Mouse (Mus musculus): ENCODE results near the gene Ampd3. TPM values are rescaled to one million over a fixed set of nuclear protein-coding genes. Genes with fewer than 3 reads are reported as not detected.

The Ampd3 gene
- polyA plus RNA-seq (2015; fragmentation: Nextera tagmentation; extraction: Ambion mirVana), result 5.6 and 6.2 TPM in 2 replicates

GRCm38 (mm10) chr7:110768001-110768400 is at the start of gene Ampd3:
Gene Ampd3, plus strand, starts transcription at chr7:110768206.
- DNase-seq (ENCODE audit: low spot score), result no peak

- DNase-seq (ENCODE audit: low spot score), result no peak
These were observed 49.5 kb upstream of the Ampd3 start for GRCm38 (mm10) chr7:110718505-110718904.

- no peak for DNase-seq (ENCODE audit: low spot score)
These were observed 48.1 kb upstream of the Ampd3 start for GRCm38 (mm10) chr7:110719857-110720256.

GRCm38 (mm10) chr7:110722183-110722582 is 45.8 kb upstream of the Ampd3 start:
- DNase-seq (ENCODE audit: low spot score), result no peak

GRCm38 (mm10) chr7:110727049-110727448 is 41.0 kb upstream of the Ampd3 start:
- DNase-seq (ENCODE audit: low spot score), result peak; percentile 76

- peak; percentile 5 for DNase-seq (ENCODE audit: low spot score)
These were observed 39.1 kb upstream of the Ampd3 start for GRCm38 (mm10) chr7:110728876-110729275.

GRCm38 (mm10) chr7:110729295-110729694 is 38.7 kb upstream of the Ampd3 start:
- no peak for DNase-seq (ENCODE audit: low spot score)

GRCm38 (mm10) chr7:110731091-110731967 is 36.7 kb upstream of the Ampd3 start:
- no peak for DNase-seq (ENCODE audit: low spot score)

GRCm38 (mm10) chr7:110732001-110732632 is 35.9 kb upstream of the Ampd3 start:
- no peak for DNase-seq (ENCODE audit: low spot score)

- DNase-seq (ENCODE audit: low spot score), result no peak
These were observed 31.1 kb upstream of the Ampd3 start for GRCm38 (mm10) chr7:110736914-110737313.

- DNase-seq (ENCODE audit: low spot score), result no peak
These were observed 28.2 kb upstream of the Ampd3 start for GRCm38 (mm10) chr7:110739764-110740163.

- DNase-seq (ENCODE audit: low spot score), result no peak
These were observed 27.8 kb upstream of the Ampd3 start for GRCm38 (mm10) chr7:110740188-110740587.

GRCm38 (mm10) chr7:110742022-110742421 is 26.0 kb upstream of the Ampd3 start:
- no peak for DNase-seq (ENCODE audit: low spot score)

GRCm38 (mm10) chr7:110746087-110746562 is 21.9 kb upstream of the Ampd3 start:
- DNase-seq (ENCODE audit: low spot score), result no peak

- DNase-seq (ENCODE audit: low spot score), result no peak
These were observed 21.2 kb upstream of the Ampd3 start for GRCm38 (mm10) chr7:110746809-110747208.

- no peak for DNase-seq (ENCODE audit: low spot score)
These were observed 17.2 kb upstream of the Ampd3 start for GRCm38 (mm10) chr7:110750834-110751233.

GRCm38 (mm10) chr7:110751634-110752033 is 16.4 kb upstream of the Ampd3 start:
- DNase-seq (ENCODE audit: low spot score), result no peak

GRCm38 (mm10) chr7:110753310-110753709 is 14.7 kb upstream of the Ampd3 start:
- no peak for DNase-seq (ENCODE audit: low spot score)

- DNase-seq (ENCODE audit: low spot score), result no peak
These were observed 14.1 kb upstream of the Ampd3 start for GRCm38 (mm10) chr7:110753926-110754330.

GRCm38 (mm10) chr7:110756440-110756839 is 11.6 kb upstream of the Ampd3 start:
- DNase-seq (ENCODE audit: low spot score), result no peak

- no peak for DNase-seq (ENCODE audit: low spot score)
These were observed 5.3 kb upstream of the Ampd3 start for GRCm38 (mm10) chr7:110762605-110763180.

- peak; percentile 56 for DNase-seq (ENCODE audit: low spot score)
These were observed 552 bp downstream of the Ampd3 start for GRCm38 (mm10) chr7:110768451-110769064.

Data from thymus, postnatal 0 days (tissue).